Mouse (Mus musculus) hindbrain, postnatal 0 days (tissue): Measurements from ENCODE around the gene Ccnb3. TPM values are rescaled to one million over a fixed set of nuclear protein-coding genes. Genes with fewer than 3 reads are reported as not detected.
"Not testable (repeated sequence)": the region's sequence is repeated elsewhere in the genome, so short reads cannot be mapped to it uniquely, and the experiment has no call there.

Source experiments
- ATAC-seq: fragments of 200-750 bp; cut with Nextera tagmentation; 2 replicates; pipeline ENCODE4 v1.8.0; 2017; ENCODE audit warnings: mild to moderate bottlenecking, moderate TSS enrichment, moderate library complexity
- DNase-seq: peaks from one replicate; pipeline ENCODE4 v3.0.0-alpha.2; 2015; ENCODE audit warnings: low spot score
- H3K27ac ChIP-seq: fragments of 300-500 bp; sonication (generic); 2 replicates; pipeline ENCODE4 v1.5.1; 2014; ENCODE audit warnings: mild to moderate bottlenecking
- H3K27me3 ChIP-seq: fragments of 300-500 bp; sonication (generic); 2 replicates; pipeline ENCODE4 v1.6.1; 2014; ENCODE audit warnings: low read length, mixed read lengths; ENCODE audit not compliant: insufficient read depth
- H3K36me3 ChIP-seq: fragments of 300-500 bp; sonication (generic); 2 replicates; pipeline ENCODE4 v1.6.1; 2014; ENCODE audit warnings: low read length, mixed read lengths; ENCODE audit not compliant: insufficient read depth
- H3K4me1 ChIP-seq: fragments of 300-500 bp; sonication (generic); 2 replicates; pipeline ENCODE4 v1.6.1; 2014; ENCODE audit warnings: antibody characterized with exemption, low read length, mixed read lengths; ENCODE audit not compliant: insufficient read depth
- H3K4me2 ChIP-seq: fragments of 300-500 bp; sonication (generic); 2 replicates; pipeline ENCODE4 v1.6.1; 2014; ENCODE audit warnings: low read depth, mild to moderate bottlenecking, low read length, moderate library complexity, mixed read lengths
- H3K4me3 ChIP-seq: fragments of 300-500 bp; sonication (generic); 2 replicates; pipeline ENCODE4 v1.5.1; 2014; ENCODE audit warnings: low read length
- H3K9ac ChIP-seq: fragments of 300-500 bp; sonication (generic); replicated peaks from 2 replicates; pipeline ENCODE4 v1.6.1; 2014; ENCODE audit warnings: mild to moderate bottlenecking, low read length, moderate library complexity, mixed read lengths
- H3K9me3 ChIP-seq: fragments of 300-500 bp; sonication (generic); 2 replicates; pipeline ENCODE4 v1.6.1; 2016; ENCODE audit warnings: low read length, mixed read lengths
- CTCF ChIP-seq: IDR thresholded peaks from 2 replicates; pipeline ENCODE4 v1.5.1; 2016; ENCODE audit warnings: antibody characterized with exemption, control low read depth, low read depth
- WGBS: fragments of 180-500 bp; shearing (Covaris S2); extraction: QIAGEN DNeasy Blood & Tissue Kit; methylation state at CpG from one replicate; pipeline ENCODE4 v1.1.7; 2014; 5-methylcytosine and 5-hydroxymethylcytosine counted together
- polyA plus RNA-seq: library from polyadenylated mRNA; unstranded; fragments of >200 nt; fragmentation: Nextera tagmentation; extraction: Ambion mirVana; gene quantifications from 2 replicates; pipeline ENCODE4 v1.2.1, GENCODE M21; 2015
- total RNA-seq: library from RNA; depleted of rRNA; stranded (reverse); fragments of >200 nt; gene quantifications from 2 replicates; pipeline ENCODE4 v1.2.3, GENCODE M21; 2014; rRNA removed

Gene Ccnb3
- total and polyA plus RNA-seq, 2 experiments from 2014 or later, result not detected

DNA sequence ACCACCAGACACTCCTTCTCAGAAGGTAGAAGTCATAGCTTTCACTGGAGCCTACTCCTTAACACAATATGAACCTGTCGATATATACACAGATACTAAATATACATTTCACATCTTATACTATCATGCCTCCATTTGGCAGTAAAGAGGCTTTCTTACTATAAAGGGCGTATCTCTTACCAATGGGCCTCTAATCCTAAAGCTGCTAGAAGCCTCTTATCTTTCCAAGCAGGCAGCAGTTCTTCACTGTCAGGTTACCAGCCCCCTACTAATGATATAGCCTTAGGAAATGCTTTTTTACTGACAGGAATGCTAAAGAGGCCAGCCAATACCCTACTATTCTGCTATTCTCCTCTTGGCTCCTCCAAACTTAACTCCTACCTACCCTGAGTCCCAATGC, 16.2 kb upstream of the Ccnb3 start:
- no peak overlapping the region for H3K4me3 ChIP-seq
- no peak for ATAC-seq
- 90% methylated on average over 2 of the region's 2 CpGs for WGBS
- no peaks in the 10 kb centered on the region for H3K27me3 ChIP-seq
- H3K36me3 ChIP-seq, result no peaks in the 10 kb centered on the region
- no peak for TF ChIP-seq CTCF
- no peak overlapping the region for H3K4me2 ChIP-seq
- H3K27ac ChIP-seq, result no peak overlapping the region
- no peak for DNase-seq
- no peak overlapping the region for H3K9ac ChIP-seq
- H3K4me1 ChIP-seq, result no peaks in the 10 kb centered on the region
- no peaks in the 10 kb centered on the region for H3K9me3 ChIP-seq

DNA sequence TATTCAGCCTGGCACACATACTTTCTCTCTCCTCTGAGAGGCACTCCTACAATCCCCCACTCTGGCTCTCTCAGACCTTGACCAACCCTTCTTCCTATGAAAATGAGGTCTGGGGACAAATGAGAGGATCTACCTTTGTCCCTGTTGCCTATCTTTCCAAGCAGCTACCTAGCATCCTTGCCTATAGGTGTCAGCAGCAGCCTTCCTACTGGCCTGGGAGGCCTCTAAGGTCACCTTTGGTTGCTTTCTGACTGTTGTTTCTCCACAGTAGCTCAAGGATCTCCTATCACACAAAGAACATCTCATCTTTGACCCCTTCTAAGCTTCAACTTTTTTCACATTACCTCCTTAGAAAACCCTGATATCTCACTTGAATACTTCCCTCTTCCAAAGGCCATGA, 15.6 kb upstream of the Ccnb3 start:
- ATAC-seq (no peak), DNase-seq (no peak)
- Histone ChIP-seq H3K9ac (no peak overlapping the region), H3K4me2 (no peak overlapping the region), H3K27me3 (no peaks in the 10 kb centered on the region), H3K36me3 (no peaks in the 10 kb centered on the region), H3K9me3 (no peaks in the 10 kb centered on the region), H3K27ac (no peak overlapping the region), H3K4me3 (no peak overlapping the region), H3K4me1 (no peaks in the 10 kb centered on the region)
- TF ChIP-seq CTCF, result no peak

DNA sequence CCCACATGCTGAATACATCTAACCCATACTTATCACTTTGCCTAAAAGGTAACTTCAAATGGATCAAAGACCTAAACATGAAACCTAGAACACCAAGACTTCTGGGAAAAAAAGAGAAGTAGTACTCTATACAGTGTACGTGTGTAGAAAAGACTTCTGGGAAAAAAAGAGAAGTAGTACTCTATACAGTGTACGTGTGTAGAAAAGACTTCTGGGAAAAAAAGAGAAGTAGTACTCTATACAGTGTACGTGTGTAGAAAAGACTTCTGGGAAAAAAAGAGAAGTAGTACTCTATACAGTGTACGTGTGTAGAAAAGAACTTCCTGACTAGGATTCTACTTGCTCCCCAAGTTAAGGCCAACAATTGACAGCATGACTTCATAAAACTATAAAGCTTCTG, 57.5 kb downstream of the Ccnb3 start:
- not testable (repeated sequence) for H3K4me3 ChIP-seq

DNA sequence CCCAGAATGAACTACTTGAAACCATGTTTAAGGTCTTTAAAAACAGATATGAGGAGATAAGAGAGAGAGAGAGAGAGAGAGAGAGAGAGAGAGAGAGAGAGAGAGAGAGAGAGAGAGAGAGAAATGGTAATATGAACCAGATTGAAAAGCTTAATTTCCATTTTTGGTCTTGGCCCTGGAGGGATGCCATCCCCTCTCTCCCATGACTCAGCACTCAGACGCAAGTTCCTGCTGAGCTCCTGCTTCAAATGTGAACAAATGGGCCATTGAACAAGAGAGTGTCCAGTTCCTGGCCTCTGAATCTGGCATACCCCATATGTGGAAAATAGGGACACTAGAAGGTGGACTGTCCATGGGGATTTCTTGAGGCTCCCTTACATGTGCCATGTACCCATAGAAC, 69.5 kb downstream of the Ccnb3 start:
- no peaks in the 10 kb centered on the region for H3K36me3 ChIP-seq
- no peaks in the 10 kb centered on the region for H3K4me1 ChIP-seq
- ATAC-seq (no peak), DNase-seq (no peak)
- WGBS, result 76% methylated on average over 1 of the region's 1 CpGs
- no peaks in the 10 kb centered on the region for H3K9me3 ChIP-seq
- H3K4me2 ChIP-seq, result no peak overlapping the region
- TF ChIP-seq CTCF, result no peak
- H3K4me3 ChIP-seq, result no peak overlapping the region
- no peaks in the 10 kb centered on the region for H3K27me3 ChIP-seq
- H3K27ac ChIP-seq, result no peak overlapping the region
- no peak overlapping the region for H3K9ac ChIP-seq

More for the DNA sequence above, 57.5 kb downstream of the Ccnb3 start:
- H3K4me2 ChIP-seq, H3K27ac ChIP-seq, DNase-seq, H3K36me3 ChIP-seq, H3K9ac ChIP-seq, H3K4me1 ChIP-seq, H3K27me3 ChIP-seq, ATAC-seq, H3K9me3 ChIP-seq: not testable (repeated sequence)
- 92% methylated on average over 3 of the region's 4 CpGs for WGBS

DNA sequence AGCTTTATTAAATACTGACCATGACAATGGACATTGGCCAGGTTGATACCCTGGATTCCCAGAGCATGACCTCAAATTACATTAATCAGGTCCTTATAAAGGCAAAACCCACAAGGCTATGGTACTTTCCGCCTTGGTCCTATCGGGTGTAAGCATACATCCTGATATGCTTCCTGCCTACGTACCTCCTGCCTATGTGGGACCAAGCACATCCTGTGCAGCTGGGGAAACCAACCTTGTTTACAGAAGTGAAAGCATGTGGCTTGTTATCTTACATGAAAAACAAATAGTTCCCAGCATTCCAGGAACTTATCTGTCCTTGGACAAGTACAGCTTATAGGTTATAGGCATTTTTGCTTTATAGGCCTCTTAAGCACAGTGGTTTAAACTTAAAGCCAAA, 72.8 kb downstream of the Ccnb3 start:
- no peak overlapping the region for H3K27ac ChIP-seq
- no peak overlapping the region for H3K4me2 ChIP-seq
- H3K4me3 ChIP-seq, result no peak overlapping the region
- no peaks in the 10 kb centered on the region for H3K9me3 ChIP-seq
- WGBS, result 87% methylated on average over 3 of the region's 3 CpGs
- ATAC-seq (no peak), DNase-seq (no peak)
- no peaks in the 10 kb centered on the region for H3K4me1 ChIP-seq
- no peak overlapping the region for H3K9ac ChIP-seq
- TF ChIP-seq CTCF, result no peak
- no peaks in the 10 kb centered on the region for H3K36me3 ChIP-seq
- H3K27me3 ChIP-seq, result no peaks in the 10 kb centered on the region

Other genes with a start within 250 kb of the Ccnb3 start
- gene Akap4, start 25.9 kb upstream of the Ccnb3 start, total RNA-seq, result not detected in 2 replicates
- gene Akap4, start 25.9 kb upstream of the Ccnb3 start, polyA plus RNA-seq, result not detected in 2 replicates